Mouse (Mus musculus) E14TG2a.4 (cell line): ENCODE measurements around the gene Nr6a1.

Experiments used
- CTCF ChIP-seq: conservative IDR thresholded peaks from 2 replicates; pipeline ENCODE4 v1.5.1; 2014; ENCODE audit warnings: low read length
- NANOG ChIP-seq: IDR thresholded peaks from 2 replicates; pipeline ENCODE4 v1.6.1; 2014; ENCODE audit warnings: borderline replicate concordance, low read length, mixed read lengths

GRCm38 (mm10) chr2:38823406-38823805 is 104.1 kb downstream of the Nr6a1 start:
- TF ChIP-seq CTCF (no peak), NANOG (no peak)
